10 mouse cellular contexts compared by ENCODE assay signal in the genomic region with DNA sequence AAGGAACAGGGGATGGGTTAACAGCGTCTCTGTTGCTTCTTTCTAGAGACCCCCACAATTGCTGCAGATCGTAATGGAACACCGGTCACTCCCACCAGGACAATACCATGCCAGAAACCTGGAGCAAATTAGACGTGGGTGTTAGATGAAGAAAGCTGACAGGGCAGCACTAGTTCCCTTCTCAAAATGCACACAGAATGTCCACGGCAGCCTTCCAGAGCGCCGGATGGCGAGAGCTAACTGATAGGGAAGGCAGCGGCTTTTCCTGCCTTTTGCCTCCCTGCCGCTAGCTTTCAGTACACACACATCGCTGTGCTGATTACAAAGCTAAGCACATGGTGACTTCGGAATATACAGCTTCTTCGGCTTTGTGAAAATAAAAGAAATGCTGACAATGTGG. TPM values are rescaled to one million over a fixed set of nuclear protein-coding genes. Genes with fewer than 3 reads are reported as not detected.
DNase-seq lines count a peak whose midpoint lies in the region; ATAC-seq and TF ChIP-seq lines count a peak whose summit lies in the region.
"Had no signal": no experiment of that assay in that cellular context is flagged by ENCODE, and none has a peak within 500 bp of the region (broad histone marks: within the 10 kb centered on the region; RNA-seq: fewer than 3 reads in every experiment).

No protein-coding gene starts in this region.

- no peaks in the 10 kb centered on the region for H3K9me3 ChIP-seq in heart, embryonic 10.5 days
- no peaks in the 10 kb centered on the region for H3K9me3 ChIP-seq in heart, embryonic 14.5 days (ENCODE audit: control insufficient read depth, low read length)
- no peaks in the 10 kb centered on the region for H3K9me3 ChIP-seq in limb, embryonic 14.5 days (ENCODE audit: control insufficient read depth, low read length)
- H3K9me3 ChIP-seq in neural tube, embryonic 15.5 days (replicated peaks): no peaks in the 10 kb centered on the region

- H3K27me3 ChIP-seq in heart, embryonic 10.5 days (ENCODE audit: insufficient read depth, poor library complexity, severe bottlenecking): no peaks in the 10 kb centered on the region
- H3K27me3 ChIP-seq in heart, embryonic 14.5 days (ENCODE audit: control insufficient read depth, insufficient read depth, low read length): no peaks in the 10 kb centered on the region
- no peaks in the 10 kb centered on the region for H3K27me3 ChIP-seq in limb, embryonic 14.5 days (ENCODE audit: control insufficient read depth, insufficient read depth, low read length)
- H3K27me3 ChIP-seq in neural tube, embryonic 15.5 days (replicated peaks): no peaks in the 10 kb centered on the region

- 32% methylated on average over 13 of the region's 13 CpGs for WGBS in heart, embryonic 10.5 days
- WGBS in heart, embryonic 14.5 days: 26% methylated on average over 13 of the region's 13 CpGs
- 34% methylated on average over 13 of the region's 13 CpGs for WGBS in limb, embryonic 14.5 days
- WGBS in neural tube, embryonic 15.5 days: 25% methylated on average over 13 of the region's 13 CpGs

- no peak for DNase-seq in heart, embryonic 10.5 days (ENCODE audit: low spot score)
- DNase-seq in heart, adult 8-10 months (ENCODE audit: low spot score): no peak
- DNase-seq in embryo, embryonic 10.5 days (ENCODE audit: low spot score): peak; percentile 42
- DNase-seq in limb, embryonic 14.5 days (ENCODE audit: low spot score): peak; percentile 23
- DNase-seq in thymus, postnatal 10 days (ENCODE audit: low spot score in 2 of 2): no peak
- DNase-seq in MN1 (ENCODE audit: low spot score): no peak

- H3K4me2 ChIP-seq in heart, embryonic 14.5 days (ENCODE audit: low read length): peak overlapping the region; percentile 63
- H3K4me2 ChIP-seq in limb, embryonic 14.5 days (replicated peaks; ENCODE audit: low read depth, low read length, severe bottlenecking): peak overlapping the region; percentile 46
- H3K4me2 ChIP-seq in neural tube, embryonic 15.5 days: peak overlapping the region; percentile 57

- peak overlapping the region; percentile 42 for H3K4me3 ChIP-seq in heart, embryonic 10.5 days
- H3K4me3 ChIP-seq in heart, embryonic 14.5 days (ENCODE audit: control insufficient read depth in 1 of 2, insufficient read depth in 1 of 2, low read depth in 1 of 2, low read length in 2 of 2): peak overlapping the region; percentile 24 to 26
- peak overlapping the region; percentile 16 for H3K4me3 ChIP-seq in limb, embryonic 14.5 days (replicated peaks; ENCODE audit: low read length)
- H3K4me3 ChIP-seq in neural tube, embryonic 15.5 days (replicated peaks): peak overlapping the region; percentile 32

- H3K4me1 ChIP-seq in heart, embryonic 10.5 days: no peaks in the 10 kb centered on the region
- H3K4me1 ChIP-seq in heart, embryonic 14.5 days (ENCODE audit: control insufficient read depth in 2 of 2, insufficient read depth in 2 of 2, low read length in 2 of 2): peaks cover 0 to 5% of the 10 kb centered on the region in 2 experiments; a peak in 2 of 4 replicates
- no peaks in the 10 kb centered on the region for H3K4me1 ChIP-seq in limb, embryonic 14.5 days (ENCODE audit: control insufficient read depth, insufficient read depth, low read length)
- H3K4me1 ChIP-seq in neural tube, embryonic 15.5 days: no peaks in the 10 kb centered on the region

- no peak for ATAC-seq in heart, embryonic 14.5 days (ENCODE audit: insufficient number of reproducible peaks, insufficient read depth, low FRiP score, low read depth)
- ATAC-seq in limb, embryonic 14.5 days (ENCODE audit: low FRiP score, low read depth): peak; percentile 23; the same call in 1 of the 2 replicates
- peak; percentile 53; the same call in 1 of the 2 replicates for ATAC-seq in neural tube, embryonic 15.5 days (ENCODE audit: low FRiP score)

- no peaks in the 10 kb centered on the region for H3K36me3 ChIP-seq in heart, embryonic 10.5 days
- H3K36me3 ChIP-seq in heart, embryonic 14.5 days (ENCODE audit: control insufficient read depth, insufficient read depth, low read length): no peaks in the 10 kb centered on the region
- H3K36me3 ChIP-seq in limb, embryonic 14.5 days (ENCODE audit: control insufficient read depth, insufficient read depth, low read length): no peaks in the 10 kb centered on the region
- H3K36me3 ChIP-seq in neural tube, embryonic 15.5 days: no peaks in the 10 kb centered on the region

- TF ChIP-seq POLR2A in limb, embryonic 14.5 days (IDR thresholded peaks at IDR 0.05; ENCODE audit: borderline replicate concordance, extremely low read depth, insufficient read depth, insufficient read length): no peak

- peak overlapping the region; percentile 65 for H3K9ac ChIP-seq in heart, embryonic 14.5 days (ENCODE audit: low read length)
- peak overlapping the region; percentile 36; the same call in 1 of the 2 replicates for H3K9ac ChIP-seq in limb, embryonic 14.5 days (ENCODE audit: low read depth, low read length, severe bottlenecking)
- no peak overlapping the region for H3K9ac ChIP-seq in neural tube, embryonic 15.5 days (replicated peaks)

- H3K27ac ChIP-seq in heart, embryonic 10.5 days: peak overlapping the region; percentile 80
- peak overlapping the region; percentile 91 to 95 for H3K27ac ChIP-seq in heart, embryonic 14.5 days (replicated peaks in 1 of 2; ENCODE audit: control insufficient read depth in 1 of 2, insufficient read depth in 1 of 2, low read depth in 2 of 2, low read length in 2 of 2)
- peak overlapping the region; percentile 63 for H3K27ac ChIP-seq in limb, embryonic 14.5 days (replicated peaks; ENCODE audit: low read depth, low read length)
- no peak overlapping the region for H3K27ac ChIP-seq in neural tube, embryonic 15.5 days (replicated peaks)

RNA-seq across cellular contexts. Expression of a gene that starts 7.9 kb away (rescaled TPM):
- polyA plus RNA-seq in heart, embryonic 10.5 days (2016; fragmentation: Nextera tagmentation; extraction: Ambion mirVana): 13.3 and 15.1 TPM in 2 replicates
- not detected for total RNA-seq in heart, adult 8-10 months (2022)
- polyA plus RNA-seq in heart, embryonic 14.5 days (2014; fragmentation: Nextera tagmentation; extraction: Ambion mirVana): 8.1 and 8.4 TPM in 2 replicates
- polyA plus RNA-seq in limb, embryonic 14.5 days (2012; rRNA removed): 12.6 and 18.4 TPM in 2 replicates
- 12.5 and 14.0 TPM in 2 replicates for polyA plus RNA-seq in limb, embryonic 14.5 days (2014; fragmentation: Nextera tagmentation; extraction: Ambion mirVana)
- polyA plus RNA-seq in neural tube, embryonic 15.5 days (2015; fragmentation: Nextera tagmentation; extraction: Ambion mirVana): 0.63 and 1.1 TPM in 2 replicates
- total RNA-seq: hematopoietic stem cell, adult 5-6 weeks; MEL had no signal

RNA-seq across cellular contexts. Expression of a gene that starts 37.6 kb away (rescaled TPM):
- 14.8 and 21.1 TPM in 2 replicates for polyA plus RNA-seq in heart, embryonic 10.5 days (2016; fragmentation: Nextera tagmentation; extraction: Ambion mirVana)
- total RNA-seq in heart, adult 8-10 months (2022): 1 to 10 TPM; 1.9 to 4.8 (median 3.3) TPM
- 28.3 TPM in 2 replicates for polyA plus RNA-seq in heart, embryonic 14.5 days (2014; fragmentation: Nextera tagmentation; extraction: Ambion mirVana)
- polyA plus RNA-seq in limb, embryonic 14.5 days (2012; rRNA removed): 19.3 and 19.9 TPM in 2 replicates
- 15.3 and 15.9 TPM in 2 replicates for polyA plus RNA-seq in limb, embryonic 14.5 days (2014; fragmentation: Nextera tagmentation; extraction: Ambion mirVana)
- 3.8 and 5.2 TPM in 2 replicates for polyA plus RNA-seq in neural tube, embryonic 15.5 days (2015; fragmentation: Nextera tagmentation; extraction: Ambion mirVana)

RNA-seq across cellular contexts. Expression of a gene that starts 41.3 kb away (rescaled TPM):
- polyA plus RNA-seq in heart, embryonic 10.5 days (2016; fragmentation: Nextera tagmentation; extraction: Ambion mirVana): not detected in 2 replicates
- not detected for total RNA-seq in heart, adult 8-10 months (2022)
- polyA plus RNA-seq in heart, embryonic 14.5 days (2014; fragmentation: Nextera tagmentation; extraction: Ambion mirVana): not detected in 2 replicates
- polyA plus RNA-seq in limb, embryonic 14.5 days (2012; rRNA removed): not detected in 2 replicates
- not detected in 2 replicates for polyA plus RNA-seq in limb, embryonic 14.5 days (2014; fragmentation: Nextera tagmentation; extraction: Ambion mirVana)
- polyA plus RNA-seq in neural tube, embryonic 15.5 days (2015; fragmentation: Nextera tagmentation; extraction: Ambion mirVana): not detected in 2 replicates
- total RNA-seq: hematopoietic stem cell, adult 5-6 weeks; MEL had no signal

Comparison
In these comparisons a context has a peak if more than half of its experiments do, and no peak if none do; other contexts are left out.
1. DNase-seq: peak in embryo, embryonic 10.5 days (single experiment) and limb, embryonic 14.5 days (single experiment); none in heart, embryonic 10.5 days (single experiment), heart, adult 8-10 months (single experiment), thymus, postnatal 10 days (0 of 2) and MN1 (single experiment).
2. Peak in every context shown above with its lines, with median percentiles within 50 percentile points of each other: H3K4me3 ChIP-seq and H3K4me2 ChIP-seq.